Comparison of ENCODE assay signal across 21 mouse cellular contexts in genomic region chr6:92854873-92855272, GRCm38 (mm10). TPM values are rescaled to one million over a fixed set of nuclear protein-coding genes. Genes with fewer than 3 reads are reported as not detected.
"Had no signal": no experiment of that assay in that cellular context is flagged by ENCODE, and none has a peak within 500 bp of the region (broad histone marks: within the 10 kb centered on the region; RNA-seq: fewer than 3 reads in every experiment).

No protein-coding gene starts in this region.

- H3K9me3 ChIP-seq: limb, embryonic 10.5 days; limb, embryonic 13.5 days; liver, embryonic 12.5 days; liver, embryonic 15.5 days; midbrain, embryonic 12.5 days; midbrain, embryonic 15.5 days; neural tube, embryonic 12.5 days; neural tube, embryonic 15.5 days; stomach, embryonic 15.5 days had no signal

- DNase-seq: kidney, adult 18-20 months; kidney, adult 9 months; kidney, postnatal 14 days; kidney, postnatal 4 days; liver; right cerebral cortex, adult 18-20 months; right cerebral cortex, postnatal 14 days; right cerebral cortex, postnatal 4 days; thymus, postnatal 25 days had no signal

- H3K27me3 ChIP-seq: limb, embryonic 13.5 days; liver, embryonic 12.5 days; liver, embryonic 15.5 days; midbrain, embryonic 12.5 days; midbrain, embryonic 15.5 days; neural tube, embryonic 12.5 days; neural tube, embryonic 15.5 days; stomach, embryonic 15.5 days had no signal

- ATAC-seq: inflammation-experienced regulatory T-cells, adult 6 months; intestine, embryonic 16.5 days; liver, embryonic 12.5 days; midbrain, embryonic 15.5 days had no signal

- H3K9ac ChIP-seq: limb, embryonic 13.5 days; liver, embryonic 12.5 days; liver, embryonic 15.5 days; midbrain, embryonic 12.5 days; midbrain, embryonic 15.5 days; neural tube, embryonic 12.5 days; neural tube, embryonic 15.5 days; stomach, embryonic 15.5 days had no signal

- H3K4me2 ChIP-seq: limb, embryonic 13.5 days; liver, embryonic 12.5 days; liver, embryonic 15.5 days; midbrain, embryonic 12.5 days; midbrain, embryonic 15.5 days; neural tube, embryonic 12.5 days; neural tube, embryonic 15.5 days; stomach, embryonic 15.5 days had no signal

- H3K27ac ChIP-seq: limb, embryonic 10.5 days; limb, embryonic 13.5 days; liver, embryonic 12.5 days; liver, embryonic 15.5 days; midbrain, embryonic 12.5 days; midbrain, embryonic 15.5 days; neural tube, embryonic 12.5 days; neural tube, embryonic 15.5 days; stomach, embryonic 15.5 days had no signal

- H3K4me1 ChIP-seq: liver, embryonic 12.5 days; liver, embryonic 15.5 days; neural tube, embryonic 12.5 days; stomach, embryonic 15.5 days had no signal

- H3K4me3 ChIP-seq: limb, embryonic 10.5 days; limb, embryonic 13.5 days; liver, embryonic 12.5 days; liver, embryonic 15.5 days; midbrain, embryonic 12.5 days; midbrain, embryonic 15.5 days; neural tube, embryonic 12.5 days; neural tube, embryonic 15.5 days; stomach, embryonic 15.5 days had no signal

- H3K36me3 ChIP-seq: limb, embryonic 10.5 days; liver, embryonic 12.5 days; liver, embryonic 15.5 days; midbrain, embryonic 12.5 days; midbrain, embryonic 15.5 days; neural tube, embryonic 12.5 days; neural tube, embryonic 15.5 days had no signal

RNA-seq across cellular contexts. Expression of gene Gm15737, which starts 14.3 kb away (rescaled TPM):
- polyA plus RNA-seq: inflammation-experienced regulatory T-cells, adult 6 months; intestine, embryonic 16.5 days; limb, embryonic 10.5 days; liver, embryonic 12.5 days; liver, embryonic 15.5 days; midbrain, embryonic 12.5 days; midbrain, embryonic 15.5 days; neural tube, embryonic 12.5 days; neural tube, embryonic 15.5 days; thymus, postnatal 0 days had no signal

RNA-seq across cellular contexts. Expression of gene A730049H05Rik, which starts 38.6 kb away (rescaled TPM):
- polyA plus RNA-seq: liver, embryonic 15.5 days; neural tube, embryonic 12.5 days had no signal
